Mouse (Mus musculus) heart, postnatal 0 days (tissue): ENCODE data around the gene Lamtor2. TPM values are rescaled to one million over a fixed set of nuclear protein-coding genes. Genes with fewer than 3 reads are reported as not detected.

Experiments
- ATAC-seq: fragments of 200-750 bp; cut with Nextera tagmentation; 2 replicates; pipeline ENCODE4 v1.8.0; 2017; ENCODE audit warnings: low read depth, moderate number of reproducible peaks, moderate library complexity; ENCODE audit not compliant: insufficient read depth
- DNase-seq: peaks from one replicate; pipeline ENCODE4 v3.0.0-alpha.2; 2016; ENCODE audit warnings: low spot score
- H3K27ac ChIP-seq: fragments of 300-500 bp; sonication (generic); 2 replicates; pipeline ENCODE4 v1.5.1; 2014; ENCODE audit warnings: low read depth, mild to moderate bottlenecking
- H3K27me3 ChIP-seq: fragments of 300-500 bp; sonication (generic); 2 replicates; pipeline ENCODE4 v1.6.1; 2014; ENCODE audit warnings: low read length, mixed read lengths; ENCODE audit not compliant: control insufficient read depth, insufficient read depth
- H3K36me3 ChIP-seq: fragments of 300-500 bp; sonication (generic); replicated peaks from 2 replicates; pipeline ENCODE4 v1.6.1; 2014; ENCODE audit warnings: low read length, mixed read lengths; ENCODE audit not compliant: control insufficient read depth, insufficient read depth
- H3K4me1 ChIP-seq: fragments of 300-500 bp; sonication (generic); 2 replicates; pipeline ENCODE4 v1.6.1; 2014; ENCODE audit warnings: antibody characterized with exemption; ENCODE audit not compliant: control insufficient read depth, insufficient read depth
- H3K4me2 ChIP-seq: fragments of 300-500 bp; sonication (generic); 2 replicates; pipeline ENCODE4 v1.6.1; 2014; ENCODE audit warnings: low read depth, mild to moderate bottlenecking, low read length, moderate library complexity
- H3K4me3 ChIP-seq: fragments of 300-500 bp; sonication (generic); 2 replicates; pipeline ENCODE4 v1.5.1; 2014; ENCODE audit warnings: low read depth, low read length
- H3K9ac ChIP-seq: fragments of 300-500 bp; sonication (generic); replicated peaks from 2 replicates; pipeline ENCODE4 v1.6.1; 2014; ENCODE audit warnings: low read depth, low read length, mixed read lengths
- H3K9me3 ChIP-seq: fragments of 300-500 bp; sonication (generic); replicated peaks from 2 replicates; pipeline ENCODE4 v1.6.1; 2016; ENCODE audit warnings: low read length; ENCODE audit not compliant: control insufficient read depth
- CTCF ChIP-seq: IDR thresholded peaks from 2 replicates; pipeline ENCODE4 v1.5.1; 2016; ENCODE audit warnings: antibody characterized with exemption, control low read depth, low read depth
- EP300 ChIP-seq: IDR thresholded peaks from 2 replicates; pipeline ENCODE4 v1.6.1; 2016; ENCODE audit warnings: antibody characterized with exemption, low read depth
- WGBS: fragments of 180-500 bp; shearing (Covaris S2); extraction: QIAGEN DNeasy Blood & Tissue Kit; methylation state at CpG from one replicate; pipeline ENCODE4 v1.1.7; 2014; 5-methylcytosine and 5-hydroxymethylcytosine counted together
- microRNA counts: library from miRNA; unstranded; fragments of <30 nt; microRNA quantifications from one replicate; lab custom pipeline; 2015
- microRNA-seq: library from miRNA; unstranded; fragments of <30 nt; microRNA quantifications from one replicate; pipeline ENCODE4, GENCODE M21; 2016
- polyA plus RNA-seq: library from polyadenylated mRNA; unstranded; fragments of >200 nt; fragmentation: Nextera tagmentation; extraction: Ambion mirVana; gene quantifications from 2 replicates; pipeline ENCODE4 v1.2.1, GENCODE M21; 2015
- total RNA-seq: library from RNA; depleted of rRNA; stranded (reverse); fragments of >200 nt; gene quantifications from 2 replicates; pipeline ENCODE4 v1.2.3, GENCODE M21; 2014; ENCODE audit warnings: low replicate concordance; rRNA removed

Lamtor2 gene
- total and polyA plus RNA-seq, 2 experiments from 2014 or later: 3.6 to 131 TPM

GRCm38 (mm10) chr3:88501366-88502030 lies 51.4 kb downstream of the Lamtor2 start:
- no peak for TF ChIP-seq EP300
- TF ChIP-seq CTCF: no peak
- no peaks in the 10 kb centered on the region for H3K27me3 ChIP-seq
- 47% methylated on average over 6 of the region's 6 CpGs for WGBS
- peak overlapping the region; percentile 91 for H3K4me3 ChIP-seq
- DNase-seq (no peak), ATAC-seq (no peak)
- H3K9me3 ChIP-seq: no peaks in the 10 kb centered on the region
- peaks cover 31% of the 10 kb centered on the region for H3K4me1 ChIP-seq
- H3K36me3 ChIP-seq: peaks cover 7% of the 10 kb centered on the region
- H3K4me2 ChIP-seq: peak overlapping the region; percentile 97
- H3K9ac ChIP-seq: peak overlapping the region; percentile 93
- H3K27ac ChIP-seq: peak overlapping the region; percentile 95

- Histone ChIP-seq H3K4me3 (peak overlapping the region; percentile 91), H3K4me2 (peak overlapping the region; percentile 97), H3K27me3 (no peaks in the 10 kb centered on the region), H3K9me3 (no peaks in the 10 kb centered on the region), H3K27ac (peak overlapping the region; percentile 95), H3K36me3 (peaks cover 7% of the 10 kb centered on the region), H3K9ac (0 out of 2 replicates have a peak overlapping the region, but pooled peaks have one; percentile 93), H3K4me1 (peaks cover 38% of the 10 kb centered on the region)
- 43% methylated on average over 4 of the region's 4 CpGs for WGBS
- no peak for TF ChIP-seq EP300
- no peak for TF ChIP-seq CTCF
- ATAC-seq: no peak
- no peak for DNase-seq
Measured at GRCm38 (mm10) chr3:88500655-88501365, 52.1 kb downstream of the Lamtor2 start.

DNA sequence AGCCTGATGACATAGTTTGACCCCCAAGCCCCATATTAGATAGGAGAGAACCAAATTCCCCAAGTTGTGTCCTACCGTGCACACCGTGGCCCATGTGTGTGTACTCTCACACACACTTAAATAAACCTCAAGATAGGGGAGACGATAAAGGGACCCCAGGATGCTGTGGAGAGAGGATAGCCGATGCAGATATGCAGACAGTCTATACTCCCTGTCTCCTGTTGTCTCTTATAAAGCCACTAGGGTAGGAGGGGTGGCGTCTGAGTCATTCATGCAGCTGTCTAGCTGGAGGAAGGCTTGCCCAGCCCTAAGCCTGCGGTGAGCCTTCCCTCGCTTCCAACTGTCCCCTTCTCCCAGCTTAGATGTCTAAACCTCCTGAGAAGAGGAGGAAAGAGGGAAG lies 52.8 kb downstream of the Lamtor2 start:
- Histone ChIP-seq H3K4me1 (peaks cover 45% of the 10 kb centered on the region), H3K9ac (no peak overlapping the region), H3K27ac (0 out of 2 replicates have a peak overlapping the region, but pooled peaks have one; percentile 6), H3K9me3 (no peaks in the 10 kb centered on the region), H3K27me3 (no peaks in the 10 kb centered on the region), H3K36me3 (peaks cover 7% of the 10 kb centered on the region), H3K4me2 (peak overlapping the region; percentile 97), H3K4me3 (peak overlapping the region; percentile 91; the same call in 1 of the 2 replicates)
- ATAC-seq (no peak), DNase-seq (no peak)
- no peak for TF ChIP-seq CTCF
- TF ChIP-seq EP300: no peak
- WGBS: 68% methylated on average over 7 of the region's 7 CpGs

MicroRNAs within 50 kb of the gene (microRNA counts, 519-probe panel; counts per million panel counts)
- not detected for microRNA mmu-miR-1905 (lab: Ali Mortazavi, UCI)

Small RNA genes lying within 50 kb of the gene (microRNA-seq; reads per million reads assigned to microRNA genes)
- not detected for gene Mir1905

Other genes starting within 250 kb of the Lamtor2 start
- gene Glmp, start 228.1 kb downstream of the Lamtor2 start, total RNA-seq: 75.1 and 156 TPM in 2 replicates
- 129 and 143 TPM in 2 replicates for gene Glmp, start 228.1 kb downstream of the Lamtor2 start, polyA plus RNA-seq
- gene Tmem79, start 216.9 kb downstream of the Lamtor2 start, total RNA-seq: 0.27 and 3.7 TPM in 2 replicates
- gene Tmem79, start 216.9 kb downstream of the Lamtor2 start, polyA plus RNA-seq: 1.3 and 1.6 TPM in 2 replicates
- gene Smg5, start 216.8 kb downstream of the Lamtor2 start, total RNA-seq: 54.3 and 60.8 TPM in 2 replicates
- gene Smg5, start 216.8 kb downstream of the Lamtor2 start, polyA plus RNA-seq: 25.1 TPM in 2 replicates
- gene Paqr6, start 188.5 kb downstream of the Lamtor2 start, total RNA-seq: not detected in 2 replicates
- 1.2 and 1.7 TPM in 2 replicates for gene Paqr6, start 188.5 kb downstream of the Lamtor2 start, polyA plus RNA-seq
- gene Bglap3, start 180.3 kb downstream of the Lamtor2 start, total RNA-seq: not detected in 2 replicates
- not detected in 2 replicates for gene Bglap3, start 180.3 kb downstream of the Lamtor2 start, polyA plus RNA-seq
- not detected in 2 replicates for gene Bglap2, start 174.4 kb downstream of the Lamtor2 start, total RNA-seq
- not detected in 2 replicates for gene Bglap2, start 174.4 kb downstream of the Lamtor2 start, polyA plus RNA-seq
- gene Bglap, start 168.6 kb downstream of the Lamtor2 start, total RNA-seq: not detected in 2 replicates
- not detected in 2 replicates for gene Bglap, start 168.6 kb downstream of the Lamtor2 start, polyA plus RNA-seq
- gene Pmf1, start 142.7 kb downstream of the Lamtor2 start, total RNA-seq: 86.0 and 116 TPM in 2 replicates
- gene Pmf1, start 142.7 kb downstream of the Lamtor2 start, polyA plus RNA-seq: 62.9 and 65.8 TPM in 2 replicates
- 17.2 and 25.4 TPM in 2 replicates for gene Slc25a44, start 127.9 kb downstream of the Lamtor2 start, total RNA-seq
- gene Slc25a44, start 127.9 kb downstream of the Lamtor2 start, polyA plus RNA-seq: 9.6 and 9.7 TPM in 2 replicates
- gene Sema4a, start 91.9 kb downstream of the Lamtor2 start, total RNA-seq: 2.0 and 2.1 TPM in 2 replicates
- 0.93 and 1.0 TPM in 2 replicates for gene Sema4a, start 91.9 kb downstream of the Lamtor2 start, polyA plus RNA-seq
- 156 and 210 TPM in 2 replicates for gene Lmna, start 43.1 kb downstream of the Lamtor2 start, total RNA-seq
- 109 and 122 TPM in 2 replicates for gene Lmna, start 43.1 kb downstream of the Lamtor2 start, polyA plus RNA-seq
- gene Mex3a, start 20.7 kb downstream of the Lamtor2 start, total RNA-seq: 6.0 and 9.7 TPM in 2 replicates
- gene Mex3a, start 20.7 kb downstream of the Lamtor2 start, polyA plus RNA-seq: 2.6 and 2.7 TPM in 2 replicates
- gene Rab25, start 4.8 kb downstream of the Lamtor2 start, total RNA-seq: 0.39 and 2.5 TPM in 2 replicates
- gene Rab25, start 4.8 kb downstream of the Lamtor2 start, polyA plus RNA-seq: 0.16 TPM in 1 of 2 replicates, not detected in the other
- gene Ubqln4, start 684 bp upstream of the Lamtor2 start, total RNA-seq: 74.9 and 82.4 TPM in 2 replicates
- 18.3 and 19.0 TPM in 2 replicates for gene Ubqln4, start 684 bp upstream of the Lamtor2 start, polyA plus RNA-seq
- 246 and 286 TPM in 2 replicates for gene Ssr2, start 22.8 kb upstream of the Lamtor2 start, total RNA-seq
- gene Ssr2, start 22.8 kb upstream of the Lamtor2 start, polyA plus RNA-seq: 144 and 146 TPM in 2 replicates
- gene Arhgef2, start 52.9 kb upstream of the Lamtor2 start, total RNA-seq: 81.1 and 146 TPM in 2 replicates
- 52.2 and 56.1 TPM in 2 replicates for gene Arhgef2, start 52.9 kb upstream of the Lamtor2 start, polyA plus RNA-seq
- gene Rxfp4, start 100.1 kb upstream of the Lamtor2 start, total RNA-seq: not detected in 2 replicates
- gene Rxfp4, start 100.1 kb upstream of the Lamtor2 start, polyA plus RNA-seq: not detected in 2 replicates
- 96.2 and 102 TPM in 2 replicates for gene Khdc4, start 132.7 kb upstream of the Lamtor2 start, total RNA-seq
- 44.4 and 46.2 TPM in 2 replicates for gene Khdc4, start 132.7 kb upstream of the Lamtor2 start, polyA plus RNA-seq
- 65.8 and 82.6 TPM in 2 replicates for gene Rit1, start 163.8 kb upstream of the Lamtor2 start, total RNA-seq
- 85.4 and 119 TPM in 2 replicates for gene Rit1, start 163.8 kb upstream of the Lamtor2 start, polyA plus RNA-seq
- gene Syt11, start 222.1 kb upstream of the Lamtor2 start, total RNA-seq: 3.5 and 13.4 TPM in 2 replicates
- gene Syt11, start 222.1 kb upstream of the Lamtor2 start, polyA plus RNA-seq: 3.2 and 4.7 TPM in 2 replicates